8 mouse cellular contexts compared by ENCODE assay signal in genomic region chr16:22123658-22124057, GRCm38 (mm10). TPM values are rescaled to one million over a fixed set of nuclear protein-coding genes. Genes with fewer than 3 reads are reported as not detected.
DNase-seq lines count a peak whose midpoint lies in the region; ATAC-seq and TF ChIP-seq lines count a peak whose summit lies in the region.

No protein-coding gene starts in this region.

- no peak overlapping the region for H3K9ac ChIP-seq in forebrain, embryonic 14.5 days (ENCODE audit: low read length)
- H3K9ac ChIP-seq in lung, postnatal 0 days (replicated peaks; ENCODE audit: low read depth), result no peak overlapping the region

- 33% methylated on average over 5 of the region's 5 CpGs for WGBS in forebrain, embryonic 14.5 days
- WGBS in lung, postnatal 0 days, result 26% methylated on average over 5 of the region's 5 CpGs

- H3K27ac ChIP-seq in forebrain, embryonic 14.5 days (ENCODE audit: low read depth, low read length), result no peak overlapping the region
- H3K27ac ChIP-seq in lung, postnatal 0 days (ENCODE audit: low read length), result no peak overlapping the region

- no peaks in the 10 kb centered on the region for H3K9me3 ChIP-seq in forebrain, embryonic 14.5 days (replicated peaks; ENCODE audit: control insufficient read depth, low read length)
- no peaks in the 10 kb centered on the region for H3K9me3 ChIP-seq in lung, postnatal 0 days (ENCODE audit: low read length)

- no peaks in the 10 kb centered on the region for H3K4me1 ChIP-seq in forebrain, embryonic 14.5 days (ENCODE audit: control insufficient read depth, insufficient read depth, low read length)
- H3K4me1 ChIP-seq in lung, postnatal 0 days (ENCODE audit: insufficient read depth, low read depth, low read length), result no peaks in the 10 kb centered on the region

- peak; percentile 6 for DNase-seq in cerebellum, adult 11 months
- peak; percentile 47 for DNase-seq in 416B (ENCODE audit: low read depth)
- peak; percentile 82 for DNase-seq in adrenal gland, postnatal 14 days
- peak; percentile 50 for DNase-seq in forebrain, embryonic 14.5 days (ENCODE audit: low spot score)
- DNase-seq in kidney, postnatal 14 days, result peak; percentile 62
- peak; percentile 60 for DNase-seq in lung, postnatal 0 days (ENCODE audit: low spot score)
- DNase-seq in spleen, postnatal 14 days (ENCODE audit: low spot score in 2 of 2), result peak; percentile 13 to 47

- H3K4me2 ChIP-seq in forebrain, embryonic 14.5 days (ENCODE audit: low read length), result no peak overlapping the region
- no peak overlapping the region for H3K4me2 ChIP-seq in lung, postnatal 0 days (replicated peaks; ENCODE audit: low read depth, low read length)

- no peaks in the 10 kb centered on the region for H3K36me3 ChIP-seq in forebrain, embryonic 14.5 days (ENCODE audit: control insufficient read depth, insufficient read depth, low read length)
- no peaks in the 10 kb centered on the region for H3K36me3 ChIP-seq in lung, postnatal 0 days (ENCODE audit: insufficient read depth, low read length)

- H3K27me3 ChIP-seq in forebrain, embryonic 14.5 days (replicated peaks; ENCODE audit: control insufficient read depth, insufficient read depth, low read length), result no peaks in the 10 kb centered on the region
- H3K27me3 ChIP-seq in lung, postnatal 0 days (replicated peaks; ENCODE audit: insufficient read depth, low read length), result no peaks in the 10 kb centered on the region

- ATAC-seq in cerebellum, adult (ENCODE audit: insufficient number of reproducible peaks, low FRiP score, low TSS enrichment), result no peak
- no peak for ATAC-seq in forebrain, embryonic 14.5 days
- 0 out of 2 replicates have a peak, but pooled peaks have one; percentile 30 for ATAC-seq in lung, postnatal 0 days

- TF ChIP-seq EP300 in lung, postnatal 0 days (IDR thresholded peaks at IDR 0.05), result no peak

- no peak overlapping the region for H3K4me3 ChIP-seq in forebrain, embryonic 14.5 days (ENCODE audit: low read depth, low read length)
- H3K4me3 ChIP-seq in lung, postnatal 0 days (ENCODE audit: low read depth, low read length), result no peak overlapping the region

- TF ChIP-seq CTCF in lung, postnatal 0 days (IDR thresholded peaks at IDR 0.05), result peak; percentile 80

RNA-seq across cellular contexts. Expression of gene Igf2bp2, which starts 39.4 kb away (rescaled TPM):
- 12.8 and 20.4 TPM in 2 replicates for total RNA-seq in adrenal gland, postnatal 14 days (2021)
- polyA plus RNA-seq in forebrain, embryonic 14.5 days (2014; fragmentation: Nextera tagmentation; extraction: Ambion mirVana), result 23.9 and 25.1 TPM in 2 replicates
- polyA plus RNA-seq in lung, postnatal 0 days (2015; fragmentation: Nextera tagmentation; extraction: Ambion mirVana), result 22.2 and 24.1 TPM in 2 replicates

Comparison
In these comparisons a context has a peak if more than half of its experiments do, and no peak if none do; other contexts are left out.
1. DNase-seq: peak in every context shown above with its lines; median percentile 82 in adrenal gland, postnatal 14 days; 62 in kidney, postnatal 14 days; 60 in lung, postnatal 0 days; 50 in forebrain, embryonic 14.5 days; 47 in 416B; 30 in spleen, postnatal 14 days; 6 in cerebellum, adult 11 months.